Mouse (Mus musculus): ENCODE results near the gene Eif4e. TPM values are rescaled to one million over a fixed set of nuclear protein-coding genes. Genes with fewer than 3 reads are reported as not detected.
A peak's percentile ranks its signal among the peaks of the same experiment; 100 is the strongest.

The Eif4e gene
- polyA plus RNA-seq (2015; fragmentation: Nextera tagmentation; extraction: Ambion mirVana): 252 and 286 TPM in 2 replicates

- Histone ChIP-seq H3K4me1 (ENCODE audit: control insufficient read depth, insufficient read depth, low read length) (peaks cover 23% of the 10 kb centered on the region), H3K4me2 (ENCODE audit: low read depth, low read length) (peak within 1 kb of the TSS; percentile 99), H3K4me3 (ENCODE audit: low read length) (peak within 1 kb of the TSS; percentile 99), H3K27ac (ENCODE audit: low read length) (peak within 1 kb of the TSS; percentile 96), H3K27me3 (ENCODE audit: control insufficient read depth, insufficient read depth, low read length) (no peaks in the 10 kb centered on the region), H3K9ac (ENCODE audit: low read length) (peak within 1 kb of the TSS; percentile 86), H3K9me3 (replicated peaks; ENCODE audit: control insufficient read depth, low read length) (no peaks in the 10 kb centered on the region), H3K36me3 (ENCODE audit: control insufficient read depth, insufficient read depth) (no peaks in the 10 kb centered on the region)
- ATAC-seq (replicated peaks; ENCODE audit: extremely low read depth, insufficient read depth, low FRiP score): peak; percentile 2; the same call in 1 of the 2 replicates
- 2% methylated on average over 39 of the region's 39 CpGs for WGBS
These were observed at the start of gene Eif4e for GRCm38 (mm10) chr3:138526073-138526915. Gene Eif4e (plus strand): TSS chr3:138526179.

GRCm38 (mm10) chr3:138479489-138479888 lies 46.5 kb upstream of the Eif4e start:
- H3K4me3 ChIP-seq (ENCODE audit: low read length): no peak overlapping the region
- H3K27ac ChIP-seq (ENCODE audit: low read length): no peak overlapping the region
- no peaks in the 10 kb centered on the region for H3K9me3 ChIP-seq (replicated peaks; ENCODE audit: control insufficient read depth, low read length)
- H3K4me2 ChIP-seq (ENCODE audit: low read depth, low read length): no peak overlapping the region
- no peak overlapping the region for H3K9ac ChIP-seq (ENCODE audit: low read length)
- 91% methylated on average over 8 of the region's 8 CpGs for WGBS
- ATAC-seq (replicated peaks; ENCODE audit: extremely low read depth, insufficient read depth, low FRiP score): no peak
- peaks cover 15% of the 10 kb centered on the region for H3K4me1 ChIP-seq (ENCODE audit: control insufficient read depth, insufficient read depth, low read length)
- no peaks in the 10 kb centered on the region for H3K27me3 ChIP-seq (ENCODE audit: control insufficient read depth, insufficient read depth, low read length)
- peaks cover 16% of the 10 kb centered on the region for H3K36me3 ChIP-seq (ENCODE audit: control insufficient read depth, insufficient read depth)

- peak overlapping the region; percentile 20; the same call in 1 of the 2 replicates for H3K27ac ChIP-seq (ENCODE audit: low read length)
- H3K36me3 ChIP-seq (ENCODE audit: control insufficient read depth, insufficient read depth): peaks cover 25% of the 10 kb centered on the region
These were observed 44.3 kb upstream of the Eif4e start for GRCm38 (mm10) chr3:138481526-138482284.

GRCm38 (mm10) chr3:138483240-138483639 lies 42.7 kb upstream of the Eif4e start:
- Histone ChIP-seq H3K4me2 (ENCODE audit: low read depth, low read length) (no peak overlapping the region), H3K9ac (ENCODE audit: low read length) (no peak overlapping the region), H3K36me3 (ENCODE audit: control insufficient read depth, insufficient read depth) (peaks cover 25% of the 10 kb centered on the region), H3K9me3 (replicated peaks; ENCODE audit: control insufficient read depth, low read length) (no peaks in the 10 kb centered on the region), H3K4me3 (ENCODE audit: low read length) (no peak overlapping the region), H3K27me3 (ENCODE audit: control insufficient read depth, insufficient read depth, low read length) (no peaks in the 10 kb centered on the region), H3K27ac (ENCODE audit: low read length) (no peak overlapping the region), H3K4me1 (ENCODE audit: control insufficient read depth, insufficient read depth, low read length) (peaks cover 21% of the 10 kb centered on the region)
- WGBS: 80% methylated on average over 2 of the region's 2 CpGs
- ATAC-seq (replicated peaks; ENCODE audit: extremely low read depth, insufficient read depth, low FRiP score): no peak

More at GRCm38 (mm10) chr3:138481526-138482284, 44.3 kb upstream of the Eif4e start:
- ATAC-seq (replicated peaks; ENCODE audit: extremely low read depth, insufficient read depth, low FRiP score): 0 out of 2 replicates have a peak, but pooled peaks have one; percentile 28
- WGBS: 49% methylated on average over 14 of the region's 14 CpGs
- no peaks in the 10 kb centered on the region for H3K27me3 ChIP-seq (ENCODE audit: control insufficient read depth, insufficient read depth, low read length)
- H3K9me3 ChIP-seq (replicated peaks; ENCODE audit: control insufficient read depth, low read length): no peaks in the 10 kb centered on the region
- peak overlapping the region; percentile 31; the same call in 1 of the 2 replicates for H3K9ac ChIP-seq (ENCODE audit: low read length)
- peak overlapping the region; percentile 27 for H3K4me3 ChIP-seq (ENCODE audit: low read length)
- H3K4me1 ChIP-seq (ENCODE audit: control insufficient read depth, insufficient read depth, low read length): peaks cover 15% of the 10 kb centered on the region
- peak overlapping the region; percentile 36; the same call in 1 of the 2 replicates for H3K4me2 ChIP-seq (ENCODE audit: low read depth, low read length)

- peak overlapping the region; percentile 87 for H3K4me2 ChIP-seq (ENCODE audit: low read depth, low read length)
- H3K36me3 ChIP-seq (ENCODE audit: control insufficient read depth, insufficient read depth): peaks cover 9% of the 10 kb centered on the region
- peak overlapping the region; percentile 94 for H3K4me3 ChIP-seq (ENCODE audit: low read length)
- peak overlapping the region; percentile 93 for H3K9ac ChIP-seq (ENCODE audit: low read length)
- no peaks in the 10 kb centered on the region for H3K9me3 ChIP-seq (replicated peaks; ENCODE audit: control insufficient read depth, low read length)
- WGBS: under 1% methylated on average over 57 of the region's 61 CpGs
- H3K27ac ChIP-seq (ENCODE audit: low read length): peak overlapping the region; percentile 81
- peak; percentile 38 for ATAC-seq (replicated peaks; ENCODE audit: extremely low read depth, insufficient read depth, low FRiP score)
- no peaks in the 10 kb centered on the region for H3K27me3 ChIP-seq (ENCODE audit: control insufficient read depth, insufficient read depth, low read length)
- H3K4me1 ChIP-seq (ENCODE audit: control insufficient read depth, insufficient read depth, low read length): peaks cover 9% of the 10 kb centered on the region
These were observed 37.2 kb upstream of the Eif4e start for GRCm38 (mm10) chr3:138488584-138489326.

GRCm38 (mm10) chr3:138489327-138490033 lies 36.5 kb upstream of the Eif4e start, which contains the start of gene Metap1:
Gene Metap1 (minus strand): TSS chr3:138489515.
- Histone ChIP-seq H3K36me3 (ENCODE audit: control insufficient read depth, insufficient read depth) (peaks cover 9% of the 10 kb centered on the region), H3K27ac (ENCODE audit: low read length) (peak within 1 kb of the TSS; percentile 81), H3K4me2 (ENCODE audit: low read depth, low read length) (peak within 1 kb of the TSS; percentile 87), H3K9ac (ENCODE audit: low read length) (peak within 1 kb of the TSS; percentile 93), H3K27me3 (ENCODE audit: control insufficient read depth, insufficient read depth, low read length) (no peaks in the 10 kb centered on the region), H3K4me1 (ENCODE audit: control insufficient read depth, insufficient read depth, low read length) (peaks cover 9% of the 10 kb centered on the region), H3K9me3 (replicated peaks; ENCODE audit: control insufficient read depth, low read length) (no peaks in the 10 kb centered on the region), H3K4me3 (ENCODE audit: low read length) (peak within 1 kb of the TSS; percentile 94)
- WGBS: under 1% methylated on average over 42 of the region's 65 CpGs
- ATAC-seq (replicated peaks; ENCODE audit: extremely low read depth, insufficient read depth, low FRiP score): peak; percentile 99

- Histone ChIP-seq H3K4me2 (ENCODE audit: low read depth, low read length) (peak overlapping the region; percentile 72), H3K9ac (ENCODE audit: low read length) (peak overlapping the region; percentile 75), H3K9me3 (replicated peaks; ENCODE audit: control insufficient read depth, low read length) (no peaks in the 10 kb centered on the region), H3K4me1 (ENCODE audit: control insufficient read depth, insufficient read depth, low read length) (peaks cover 9% of the 10 kb centered on the region), H3K27me3 (ENCODE audit: control insufficient read depth, insufficient read depth, low read length) (no peaks in the 10 kb centered on the region), H3K4me3 (ENCODE audit: low read length) (peak overlapping the region; percentile 94), H3K27ac (ENCODE audit: low read length) (no peak overlapping the region), H3K36me3 (ENCODE audit: control insufficient read depth, insufficient read depth) (peaks cover 4% of the 10 kb centered on the region; the same call in 1 of the 2 replicates)
- whole genome bisulfite sequencing: 15% methylated on average over 6 of the region's 6 CpGs
- no peak for ATAC-seq (replicated peaks; ENCODE audit: extremely low read depth, insufficient read depth, low FRiP score)
These were observed 36.0 kb upstream of the Eif4e start for GRCm38 (mm10) chr3:138490034-138490337.

GRCm38 (mm10) chr3:138493668-138494067 lies 32.3 kb upstream of the Eif4e start:
- H3K36me3 ChIP-seq (ENCODE audit: control insufficient read depth, insufficient read depth): no peaks in the 10 kb centered on the region
- no peaks in the 10 kb centered on the region for H3K27me3 ChIP-seq (ENCODE audit: control insufficient read depth, insufficient read depth, low read length)
- no peak for ATAC-seq (replicated peaks; ENCODE audit: extremely low read depth, insufficient read depth, low FRiP score)
- no peak overlapping the region for H3K27ac ChIP-seq (ENCODE audit: low read length)
- no peak overlapping the region for H3K4me2 ChIP-seq (ENCODE audit: low read depth, low read length)
- H3K4me3 ChIP-seq (ENCODE audit: low read length): no peak overlapping the region
- no peaks in the 10 kb centered on the region for H3K9me3 ChIP-seq (replicated peaks; ENCODE audit: control insufficient read depth, low read length)
- 78% methylated on average over 3 of the region's 3 CpGs for WGBS
- no peaks in the 10 kb centered on the region for H3K4me1 ChIP-seq (ENCODE audit: control insufficient read depth, insufficient read depth, low read length)
- H3K9ac ChIP-seq (ENCODE audit: low read length): no peak overlapping the region
